In genomic region chr6:92534226-92535031, GRCm38 (mm10) we compare ENCODE assay signal across 8 mouse cellular contexts.
A peak's percentile ranks its signal among the peaks of the same experiment; 100 is the strongest.
DNase-seq lines count a peak whose midpoint lies in the region; ATAC-seq lines count a peak whose summit lies in the region.

No protein-coding gene starts in this region.

- H3K27ac ChIP-seq in forebrain, embryonic 16.5 days (ENCODE audit: low read length), result no peak overlapping the region
- H3K27ac ChIP-seq in liver, embryonic 13.5 days, result no peak overlapping the region
- H3K27ac ChIP-seq in neural tube, embryonic 15.5 days (replicated peaks), result peak overlapping the region; percentile 38; the same call in 1 of the 2 replicates

- intact Hi-C loops in heart, postnatal 14 days (cut with DNase I), result loop anchor here (5.0 to 10.0 kb wide), 2 partner anchors 52 to 110 kb away; no protein-coding TSS in a partner anchor

- WGBS in forebrain, embryonic 16.5 days, result 16% methylated on average over 11 of the region's 11 CpGs
- 8% methylated on average over 11 of the region's 11 CpGs for WGBS in liver, embryonic 13.5 days (ENCODE audit: insufficient replicate concordance)
- 14% methylated on average over 11 of the region's 11 CpGs for WGBS in neural tube, embryonic 15.5 days

- peak; percentile 8 for DNase-seq in cerebellum, adult 9-11 months
- DNase-seq in cerebellum, adult 9-10 months, result no peak
- DNase-seq in heart, postnatal 14 days, result peak; percentile 56 to 59
- peak; percentile 51 to 55 for DNase-seq in kidney, postnatal 36 days
- no peak for DNase-seq in liver, embryonic 13.5 days

- H3K4me3 ChIP-seq in forebrain, embryonic 16.5 days (replicated peaks; ENCODE audit: low read length), result peak overlapping the region; percentile 25
- peak overlapping the region; percentile 36 for H3K4me3 ChIP-seq in liver, embryonic 13.5 days (replicated peaks)
- peak overlapping the region; percentile 41 for H3K4me3 ChIP-seq in neural tube, embryonic 15.5 days (replicated peaks)

- H3K36me3 ChIP-seq in forebrain, embryonic 16.5 days (ENCODE audit: control insufficient read depth, insufficient read depth), result no peaks in the 10 kb centered on the region
- H3K36me3 ChIP-seq in liver, embryonic 13.5 days, result no peaks in the 10 kb centered on the region
- H3K36me3 ChIP-seq in neural tube, embryonic 15.5 days, result no peaks in the 10 kb centered on the region

- no peaks in the 10 kb centered on the region for H3K27me3 ChIP-seq in forebrain, embryonic 16.5 days (replicated peaks; ENCODE audit: control insufficient read depth, insufficient read depth, low read length)
- H3K27me3 ChIP-seq in liver, embryonic 13.5 days, result no peaks in the 10 kb centered on the region
- no peaks in the 10 kb centered on the region for H3K27me3 ChIP-seq in neural tube, embryonic 15.5 days (replicated peaks)

- H3K4me2 ChIP-seq in forebrain, embryonic 16.5 days (ENCODE audit: low read length), result peak overlapping the region; percentile 45
- peak overlapping the region; percentile 43 for H3K4me2 ChIP-seq in liver, embryonic 13.5 days
- peak overlapping the region; percentile 57 for H3K4me2 ChIP-seq in neural tube, embryonic 15.5 days

- peaks cover 7% of the 10 kb centered on the region; the same call in 1 of the 2 replicates for H3K4me1 ChIP-seq in forebrain, embryonic 16.5 days (replicated peaks; ENCODE audit: control insufficient read depth, insufficient read depth, low read length)
- H3K4me1 ChIP-seq in liver, embryonic 13.5 days (replicated peaks), result no peaks in the 10 kb centered on the region
- peaks cover 37% of the 10 kb centered on the region for H3K4me1 ChIP-seq in neural tube, embryonic 15.5 days

- ATAC-seq in forebrain, embryonic 16.5 days, result peak; percentile 78
- ATAC-seq in liver, embryonic 13.5 days (ENCODE audit: low read depth), result no peak
- ATAC-seq in neural tube, embryonic 15.5 days (ENCODE audit: low FRiP score), result peak; percentile 72
- no peak for ATAC-seq in megakaryocyte-erythroid progenitor cell, adult 5-6 weeks (replicated peaks; ENCODE audit: low FRiP score, low TSS enrichment, poor library complexity, severe bottlenecking)

- no peaks in the 10 kb centered on the region for H3K9me3 ChIP-seq in forebrain, embryonic 16.5 days (ENCODE audit: control insufficient read depth, low read length)
- H3K9me3 ChIP-seq in liver, embryonic 13.5 days (replicated peaks), result no peaks in the 10 kb centered on the region
- no peaks in the 10 kb centered on the region for H3K9me3 ChIP-seq in neural tube, embryonic 15.5 days (replicated peaks)

- H3K9ac ChIP-seq in forebrain, embryonic 16.5 days (replicated peaks; ENCODE audit: low read depth, low read length), result no peak overlapping the region; the same call in 1 of the 2 replicates
- H3K9ac ChIP-seq in liver, embryonic 13.5 days, result no peak overlapping the region
- H3K9ac ChIP-seq in neural tube, embryonic 15.5 days (replicated peaks), result peak overlapping the region; percentile 34

Comparison
In these comparisons a context has a peak if more than half of its experiments do, and no peak if none do; other contexts are left out.
1. DNase-seq: peak in cerebellum, adult 9-11 months (single experiment), heart, postnatal 14 days (2 of 2) and kidney, postnatal 36 days (2 of 2); none in cerebellum, adult 9-10 months (single experiment) and liver, embryonic 13.5 days (single experiment).
2. ATAC-seq: peak in forebrain, embryonic 16.5 days (single experiment) and neural tube, embryonic 15.5 days (single experiment); none in liver, embryonic 13.5 days (single experiment) and megakaryocyte-erythroid progenitor cell, adult 5-6 weeks (single experiment).
3. Peak in every context shown above with its lines, with median percentiles within 50 percentile points of each other: H3K4me2 ChIP-seq and H3K4me3 ChIP-seq.